8 mouse cellular contexts compared by ENCODE assay signal in the genomic region with DNA sequence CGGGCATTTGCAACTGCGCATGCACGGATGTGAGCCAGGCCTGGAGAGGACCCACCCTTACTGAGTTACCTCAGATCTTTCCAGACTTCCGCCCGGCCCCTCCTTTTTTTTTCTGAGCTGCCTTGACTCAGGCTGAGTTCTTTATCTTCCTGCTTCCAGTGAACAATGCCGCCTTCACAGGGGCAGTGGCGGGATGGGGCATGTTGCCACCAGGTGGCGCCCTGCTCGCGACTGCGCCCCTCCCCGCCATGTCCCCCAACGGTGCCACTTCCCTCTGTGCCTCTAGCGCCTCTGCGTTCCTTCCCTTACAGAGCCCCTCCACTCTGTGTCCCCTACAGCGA. TPM values are rescaled to one million over a fixed set of nuclear protein-coding genes. Genes with fewer than 3 reads are reported as not detected.
DNase-seq lines count a peak whose midpoint lies in the region; ATAC-seq lines count a peak whose summit lies in the region.

No protein-coding gene starts in this region.

- peak; percentile 84 for ATAC-seq in common myeloid progenitor, adult 5-6 weeks (replicated peaks; ENCODE audit: low read depth, poor library complexity, severe bottlenecking)
- ATAC-seq in megakaryocyte-erythroid progenitor cell, adult 5-6 weeks (replicated peaks; ENCODE audit: low FRiP score, low TSS enrichment, poor library complexity, severe bottlenecking) = peak; percentile 76

- DNase-seq in adrenal gland, adult (ENCODE audit: inconsistent age in 2 of 2, low spot score in 1 of 2) = peak; percentile 94 to 97
- DNase-seq in gastrocnemius, postnatal 14 days = peak; percentile 93
- peak; percentile 94 for DNase-seq in induced T-regulatory cell, adult 2 months (ENCODE audit: low read depth)
- DNase-seq in left cerebral cortex, postnatal 25 days (ENCODE audit: low spot score in 2 of 2) = peak; percentile 61 to 66
- DNase-seq in right cerebral cortex, postnatal 14 days = peak; percentile 76
- peak; percentile 83 to 93 for DNase-seq in urinary bladder, postnatal 36 days (ENCODE audit: low spot score in 2 of 2)

- intact Hi-C loops in gastrocnemius, postnatal 14 days (cut with DNase I; ENCODE audit: low total_unique reads) = no loop called here
- intact Hi-C loops in left cerebral cortex, postnatal 25 days (cut with DNase I) = no loop called here

RNA-seq across cellular contexts. Expression of a gene that starts 1.5 kb away (rescaled TPM):
- total RNA-seq in common myeloid progenitor, adult 5-6 weeks (2017) = 8.7 and 11.6 TPM in 2 replicates
- total RNA-seq in gastrocnemius, postnatal 14 days (2021) = 10 to 100 TPM; 32.8 to 55.8 TPM
- 10 to 100 TPM in 1 of 2 experiments, 1 to 10 TPM in 1; 7.6 to 10.3 TPM for total RNA-seq in left cerebral cortex, postnatal 25 days (2021)
- total RNA-seq in megakaryocyte-erythroid progenitor cell, adult 5-6 weeks (2014; fragmentation: Nextera tagmentation) = 4.8 and 6.8 TPM in 2 replicates
- 3.7 and 6.1 TPM in 2 replicates for total RNA-seq in megakaryocyte-erythroid progenitor cell, adult 5-6 weeks (2017)

RNA-seq across cellular contexts. Expression of a gene that starts 8.9 kb away (rescaled TPM):
- total RNA-seq in common myeloid progenitor, adult 5-6 weeks (2017) = not detected in 2 replicates
- not detected for total RNA-seq in gastrocnemius, postnatal 14 days (2021)
- not detected for total RNA-seq in left cerebral cortex, postnatal 25 days (2021)
- not detected in 2 replicates for total RNA-seq in megakaryocyte-erythroid progenitor cell, adult 5-6 weeks (2014; fragmentation: Nextera tagmentation)
- not detected in 2 replicates for total RNA-seq in megakaryocyte-erythroid progenitor cell, adult 5-6 weeks (2017)

RNA-seq across cellular contexts. Expression of a gene that starts 12.0 kb away (rescaled TPM):
- total RNA-seq in common myeloid progenitor, adult 5-6 weeks (2017) = 142 and 165 TPM in 2 replicates
- total RNA-seq in gastrocnemius, postnatal 14 days (2021) = 1 to 10 TPM; 5.4 to 7.4 TPM
- 1 to 10 TPM in 1 of 2 experiments, under 1 TPM in 1; 0.69 to 1.1 TPM for total RNA-seq in left cerebral cortex, postnatal 25 days (2021)
- 151 and 161 TPM in 2 replicates for total RNA-seq in megakaryocyte-erythroid progenitor cell, adult 5-6 weeks (2014; fragmentation: Nextera tagmentation)
- total RNA-seq in megakaryocyte-erythroid progenitor cell, adult 5-6 weeks (2017) = 150 and 161 TPM in 2 replicates

RNA-seq across cellular contexts. Expression of a gene that starts 14.6 kb away (rescaled TPM):
- total RNA-seq in common myeloid progenitor, adult 5-6 weeks (2017) = 4.1 and 4.6 TPM in 2 replicates
- 1 to 10 TPM; 5.3 to 7.1 TPM for total RNA-seq in gastrocnemius, postnatal 14 days (2021)
- 1 to 10 TPM; 5.2 to 5.4 TPM for total RNA-seq in left cerebral cortex, postnatal 25 days (2021)
- total RNA-seq in megakaryocyte-erythroid progenitor cell, adult 5-6 weeks (2014; fragmentation: Nextera tagmentation) = 5.8 and 8.4 TPM in 2 replicates
- 2.2 and 3.2 TPM in 2 replicates for total RNA-seq in megakaryocyte-erythroid progenitor cell, adult 5-6 weeks (2017)

RNA-seq across cellular contexts. Expression of a gene that starts 34.5 kb away (rescaled TPM):
- total RNA-seq in common myeloid progenitor, adult 5-6 weeks (2017) = 15.1 and 17.1 TPM in 2 replicates
- 100 to 1,000 TPM; 101 to 117 TPM for total RNA-seq in gastrocnemius, postnatal 14 days (2021)
- 10 to 100 TPM; 33.5 to 34.1 TPM for total RNA-seq in left cerebral cortex, postnatal 25 days (2021)
- total RNA-seq in megakaryocyte-erythroid progenitor cell, adult 5-6 weeks (2014; fragmentation: Nextera tagmentation) = 15.8 and 19.2 TPM in 2 replicates
- 19.2 and 21.7 TPM in 2 replicates for total RNA-seq in megakaryocyte-erythroid progenitor cell, adult 5-6 weeks (2017)

Comparison
In these comparisons a context has a peak if more than half of its experiments do, and no peak if none do; other contexts are left out.
1. Peak in every context shown above with its lines: DNase-seq and ATAC-seq.
2. RNA of a gene that starts 12.0 kb away (total RNA-seq): 142 to 165 TPM in common myeloid progenitor, adult 5-6 weeks and 150 to 161 TPM in megakaryocyte-erythroid progenitor cell, adult 5-6 weeks; 5.4 to 7.4 TPM in gastrocnemius, postnatal 14 days and 0.69 to 1.1 TPM in left cerebral cortex, postnatal 25 days; every median in the first group is over 10 times any median in the second.